Mouse (Mus musculus) cerebellum, adult 2 months (tissue): ENCODE measurements at regions not wholly inside any gene's neighbourhood (a gene's known extent, or its start where the extent isn't known, plus 50 kb on each side); places are given as distances from the start of the nearest gene placed in this dataset.
A peak's percentile ranks its signal among the peaks of the same experiment; 100 is the strongest.

ENCODE experiments used
- DNase-seq, 2 experiments: peaks; one replicate each; pipeline ENCODE4 v3.0.0; 2021
- H3K27ac ChIP-seq: fragments of 200-500 bp; 2 replicates; pipeline ENCODE4 v1.5.1; 2012; ENCODE audit warnings: low read length, control low read depth, inconsistent platforms; ENCODE audit not compliant: insufficient read depth
- H3K27me3 ChIP-seq: fragments of 200-500 bp; 2 replicates; pipeline ENCODE4 v1.6.1; 2012; ENCODE audit warnings: inconsistent platforms, mild to moderate bottlenecking, low read length, moderate library complexity; ENCODE audit not compliant: control insufficient read depth, insufficient read depth
- H3K4me1 ChIP-seq: fragments of 200-500 bp; 2 replicates; pipeline ENCODE4 v1.6.1; 2011; ENCODE audit warnings: low read length; ENCODE audit not compliant: control insufficient read depth, insufficient read depth
- H3K4me3 ChIP-seq: fragments of 200-500 bp; replicated peaks from 2 replicates; pipeline ENCODE3; 2011; ENCODE audit warnings: mild to moderate bottlenecking, low read depth, low read length, control low read depth; ENCODE audit not compliant: insufficient read depth
- CTCF ChIP-seq: fragments of 200-500 bp; IDR thresholded peaks from 2 replicates; pipeline ENCODE4 v1.5.1; 2011; ENCODE audit warnings: low read depth, mild to moderate bottlenecking, control low read depth, low read length, moderate library complexity, borderline replicate concordance; ENCODE audit not compliant: insufficient read depth
- POLR2A ChIP-seq: fragments of 200-500 bp; IDR thresholded peaks from 2 replicates; pipeline ENCODE4 v1.6.1; 2011; ENCODE audit warnings: low read length, control low read depth, borderline replicate concordance; ENCODE audit not compliant: insufficient read depth
- WGBS: fragments of 180-500 bp; shearing (Covaris S2); methylation state at CpG from one replicate; pipeline ENCODE4 v1.1.7; 2018; 5-methylcytosine and 5-hydroxymethylcytosine counted together

GRCm38 (mm10) chr10:44930796-44931195 is 136.2 kb upstream of the Prep start:
- no peak for TF ChIP-seq CTCF
- TF ChIP-seq POLR2A = no peak
- H3K4me3 ChIP-seq = no peak overlapping the region
- no peaks in the 10 kb centered on the region for H3K4me1 ChIP-seq
- no peak overlapping the region for H3K27ac ChIP-seq
- no peaks in the 10 kb centered on the region for H3K27me3 ChIP-seq
- DNase-seq = peak in 1 of 2 experiments; percentile 5
- WGBS = 24% methylated on average over 2 of the region's 2 CpGs

DNA sequence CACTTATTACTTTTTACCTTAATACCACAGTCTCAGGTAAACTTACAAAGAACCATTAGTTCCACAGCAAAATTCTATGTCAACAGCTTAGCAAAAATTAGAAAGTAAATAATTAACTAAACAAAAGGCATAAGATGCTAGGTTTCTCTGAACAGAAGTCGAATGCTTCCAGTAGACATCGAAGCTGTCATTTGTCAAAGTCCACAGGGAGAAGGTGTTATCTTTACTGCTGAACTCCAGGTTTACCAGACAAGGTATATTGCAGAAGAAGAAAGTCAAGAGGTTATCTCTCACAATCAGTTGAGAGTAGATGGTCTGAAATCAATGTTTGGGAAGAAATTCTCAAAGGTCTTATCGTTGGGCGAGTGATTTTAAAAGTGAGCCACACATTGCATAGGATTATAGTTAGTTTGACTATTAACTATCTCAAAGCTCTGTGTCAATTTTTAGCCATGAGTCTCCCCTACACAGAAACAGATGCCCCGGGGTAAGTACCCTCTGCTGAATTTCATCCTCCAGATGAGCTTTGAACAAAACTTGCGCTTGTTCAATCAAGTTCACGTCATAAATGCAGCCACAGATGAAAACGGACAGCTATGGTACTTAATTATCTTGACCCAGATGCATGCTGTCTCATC is 153.1 kb upstream of the Prep start:
- DNase-seq = no peak
- no peak for TF ChIP-seq POLR2A
- Histone ChIP-seq H3K27me3 (no peaks in the 10 kb centered on the region), H3K4me1 (no peaks in the 10 kb centered on the region), H3K27ac (no peak overlapping the region), H3K4me3 (no peak overlapping the region)
- WGBS = 86% methylated on average over 8 of the region's 8 CpGs

DNA sequence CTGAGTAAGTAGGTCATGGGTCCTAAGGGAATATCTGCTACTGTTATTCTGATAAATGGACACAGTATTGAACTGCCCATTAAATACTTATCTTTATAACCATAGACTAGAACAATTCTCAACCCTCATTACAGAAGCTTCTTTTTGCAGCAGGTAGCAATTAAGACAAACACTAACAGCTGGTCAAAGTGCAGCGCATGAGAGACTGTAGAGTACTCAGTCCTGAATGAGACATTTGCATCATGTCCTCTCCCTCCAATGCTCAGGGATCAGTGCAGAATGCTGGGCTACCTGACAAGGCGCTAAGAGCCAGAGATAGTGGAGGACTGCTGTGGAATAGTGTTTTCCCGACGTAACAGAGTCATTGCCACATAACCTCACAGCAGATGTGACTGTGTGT is 162.5 kb upstream of the Prep start:
- H3K4me1 ChIP-seq = no peaks in the 10 kb centered on the region
- no peak overlapping the region for H3K4me3 ChIP-seq
- 97% methylated on average over 4 of the region's 4 CpGs for WGBS
- H3K27me3 ChIP-seq = no peaks in the 10 kb centered on the region
- no peak for DNase-seq
- H3K27ac ChIP-seq = no peak overlapping the region
- TF ChIP-seq POLR2A (no peak), CTCF (no peak)

- Histone ChIP-seq H3K4me1 (no peaks in the 10 kb centered on the region), H3K27ac (no peak overlapping the region), H3K4me3 (no peak overlapping the region), H3K27me3 (no peaks in the 10 kb centered on the region)
- DNase-seq = no peak
- TF ChIP-seq CTCF (no peak), POLR2A (no peak)
- 76% methylated on average over 2 of the region's 2 CpGs for WGBS
These were observed 165.8 kb upstream of the Prep start for GRCm38 (mm10) chr10:44901203-44901602.

DNA sequence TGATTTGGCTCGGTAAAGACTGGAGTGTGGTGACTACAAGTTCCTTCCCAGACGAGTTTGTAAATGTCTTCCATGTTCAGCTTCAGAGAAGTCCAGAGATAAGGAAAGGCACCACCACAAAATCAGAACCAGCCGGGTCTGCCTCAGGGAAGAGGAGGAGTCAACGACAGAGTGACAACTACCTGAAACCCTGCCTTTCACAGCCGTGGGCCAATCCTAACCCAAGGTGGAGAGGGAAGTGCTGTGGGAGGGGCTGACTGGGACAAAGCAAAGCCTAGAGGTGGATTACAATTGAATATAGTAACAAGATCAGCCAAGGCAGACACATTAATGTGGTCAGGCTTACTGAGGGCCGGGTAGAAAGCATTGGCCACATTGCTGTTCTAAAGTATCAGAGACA is 174.9 kb upstream of the Prep start:
- H3K4me1 ChIP-seq = no peaks in the 10 kb centered on the region
- no peak for TF ChIP-seq CTCF
- no peak for TF ChIP-seq POLR2A
- no peak overlapping the region for H3K4me3 ChIP-seq
- no peaks in the 10 kb centered on the region for H3K27me3 ChIP-seq
- H3K27ac ChIP-seq = no peak overlapping the region
- no peak for DNase-seq
- 64% methylated on average over 6 of the region's 6 CpGs for WGBS

DNA sequence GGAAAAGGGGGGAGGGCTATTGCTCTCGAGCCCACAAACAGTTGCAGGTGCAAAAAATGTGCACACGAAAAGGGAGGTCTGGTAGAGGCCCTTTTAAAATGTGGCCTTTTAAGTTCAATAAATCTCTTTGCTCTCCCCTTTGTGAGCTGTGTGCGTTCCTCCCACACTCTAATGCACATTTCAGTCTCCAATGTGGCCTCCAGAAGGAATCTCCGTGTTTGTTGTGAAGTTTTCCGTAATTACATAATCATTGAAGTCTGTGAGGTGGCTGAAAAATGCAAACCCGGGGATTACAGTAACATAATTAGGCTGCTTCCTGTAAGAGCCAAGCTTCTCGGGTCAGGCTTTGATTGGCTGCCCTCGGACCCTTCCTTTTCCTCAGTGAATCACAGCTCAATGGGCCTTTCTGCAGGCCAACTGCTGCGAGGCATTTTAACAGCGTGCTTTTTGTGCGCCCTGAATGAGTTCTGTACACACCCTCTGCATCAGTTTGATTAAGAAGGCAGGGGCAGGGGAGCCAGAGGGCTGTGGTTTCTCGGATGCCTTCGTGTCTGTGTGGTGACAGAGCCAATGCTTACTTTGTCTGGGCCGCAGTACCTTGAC is 179.8 kb upstream of the Prep start:
- Histone ChIP-seq H3K27ac (no peak overlapping the region), H3K4me1 (no peaks in the 10 kb centered on the region), H3K4me3 (no peak overlapping the region), H3K27me3 (no peaks in the 10 kb centered on the region)
- WGBS = 33% methylated on average over 14 of the region's 14 CpGs
- no peak for TF ChIP-seq CTCF
- TF ChIP-seq POLR2A = no peak
- DNase-seq = no peak

DNA sequence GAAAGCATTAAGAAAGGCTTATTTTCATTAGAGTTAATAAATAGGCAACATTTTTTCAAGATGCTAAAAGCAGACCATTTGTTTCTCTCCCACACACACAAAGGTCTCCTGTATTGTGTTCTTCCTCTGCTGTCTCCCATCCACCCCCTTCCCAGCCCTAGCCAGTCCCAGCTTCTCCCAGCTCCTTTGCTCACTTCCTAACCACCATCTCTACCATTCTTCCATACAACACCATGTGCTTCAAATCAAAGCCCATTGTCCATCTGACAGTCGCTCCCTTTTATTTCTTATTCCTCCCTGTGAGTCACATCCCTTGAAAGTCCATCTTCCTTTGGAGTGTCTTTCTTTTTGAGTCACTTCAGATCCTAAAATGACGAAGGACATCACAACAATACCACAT is 185.0 kb upstream of the Prep start:
- H3K4me3 ChIP-seq = no peak overlapping the region
- DNase-seq = no peak
- H3K4me1 ChIP-seq = no peaks in the 10 kb centered on the region
- 78% methylated on average over 2 of the region's 2 CpGs for WGBS
- no peaks in the 10 kb centered on the region for H3K27me3 ChIP-seq
- no peak overlapping the region for H3K27ac ChIP-seq
- TF ChIP-seq CTCF = no peak
- TF ChIP-seq POLR2A = no peak

DNA sequence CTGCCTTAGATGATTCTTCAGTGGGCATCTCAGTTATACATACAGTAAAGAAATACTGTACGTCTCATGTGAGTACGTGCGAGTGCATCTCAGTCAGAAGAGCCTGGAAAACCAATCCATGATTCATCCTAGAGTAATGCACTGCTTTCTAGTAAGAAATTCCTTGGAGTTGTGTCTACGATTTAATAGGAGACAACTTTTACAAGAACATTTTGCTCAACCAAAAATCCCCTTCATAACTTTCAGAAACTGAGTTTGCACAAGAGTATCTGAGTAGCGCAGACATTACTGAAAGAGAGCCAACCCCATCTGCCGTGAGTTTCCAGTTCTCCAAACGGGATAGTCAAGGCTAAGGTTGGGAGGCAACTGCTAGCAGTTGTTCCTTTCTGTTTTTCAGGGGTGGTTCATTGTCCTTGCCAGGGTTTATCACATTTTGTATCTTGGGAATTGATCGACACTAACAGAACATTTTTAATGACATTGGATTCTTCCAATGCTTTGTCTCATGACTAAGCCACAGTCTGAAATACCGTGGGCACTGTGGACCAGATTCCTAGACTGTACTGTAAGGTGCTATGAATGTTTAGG is 189.8 kb upstream of the Prep start:
- Histone ChIP-seq H3K27me3 (no peaks in the 10 kb centered on the region), H3K4me1 (no peaks in the 10 kb centered on the region), H3K27ac (no peak overlapping the region), H3K4me3 (no peak overlapping the region)
- DNase-seq = no peak
- TF ChIP-seq POLR2A (no peak), CTCF (no peak)
- WGBS = 83% methylated on average over 9 of the region's 9 CpGs
